Mouse (Mus musculus): ENCODE data around the gene Papolb.

DNA sequence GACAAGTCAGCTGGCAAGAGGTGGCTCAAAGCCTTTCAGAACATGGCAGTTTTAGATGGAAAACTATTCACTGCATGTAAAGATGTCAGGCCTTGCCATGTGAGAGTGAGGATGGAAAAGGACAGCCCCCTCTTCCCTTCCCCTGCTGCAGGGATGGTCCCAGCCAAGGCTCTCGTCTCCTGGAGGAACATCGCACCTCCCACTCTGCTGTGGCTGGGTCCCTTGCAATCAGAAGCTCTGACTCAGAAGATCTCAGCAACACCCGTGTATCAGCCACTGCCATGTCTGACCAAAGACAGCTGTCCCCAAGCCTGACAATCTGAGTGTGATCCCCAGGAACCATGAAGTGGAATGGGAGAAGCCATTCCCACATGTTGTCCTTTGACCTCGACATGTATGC, 17.8 kb downstream of the Papolb start:
- no peak for TF ChIP-seq CTCF (IDR thresholded peaks at IDR 0.05; ENCODE audit: low read depth)
- no peak for TF ChIP-seq EP300 (IDR thresholded peaks at IDR 0.05; ENCODE audit: low read depth)

All from liver, embryonic 14.5 days (tissue).